Mouse (Mus musculus): Measurements from ENCODE around the gene Ank. TPM values are rescaled to one million over a fixed set of nuclear protein-coding genes. Genes with fewer than 3 reads are reported as not detected.
"Not testable (repeated sequence)": the region's sequence is repeated elsewhere in the genome, so short reads cannot be mapped to it uniquely, and the experiment has no call there.

Gene Ank
- polyA plus RNA-seq, 1 experiment from 2014 or later: 3.1 TPM

- Histone ChIP-seq H3K27ac (no peak overlapping the region), H3K36me3 (no peaks in the 10 kb centered on the region), H3K9me3 (replicated peaks) (no peaks in the 10 kb centered on the region), H3K4me1 (peaks cover 16% of the 10 kb centered on the region), H3K4me3 (no peak overlapping the region), H3K27me3 (ENCODE audit: low read depth, poor library complexity, severe bottlenecking) (no peaks in the 10 kb centered on the region)
- no peak for DNase-seq (ENCODE audit: low spot score)
- 82% methylated on average over 5 of the region's 5 CpGs for WGBS
Observed at GRCm38 (mm10) chr15:27450689-27451088, 15.8 kb upstream of the Ank start.

DNA sequence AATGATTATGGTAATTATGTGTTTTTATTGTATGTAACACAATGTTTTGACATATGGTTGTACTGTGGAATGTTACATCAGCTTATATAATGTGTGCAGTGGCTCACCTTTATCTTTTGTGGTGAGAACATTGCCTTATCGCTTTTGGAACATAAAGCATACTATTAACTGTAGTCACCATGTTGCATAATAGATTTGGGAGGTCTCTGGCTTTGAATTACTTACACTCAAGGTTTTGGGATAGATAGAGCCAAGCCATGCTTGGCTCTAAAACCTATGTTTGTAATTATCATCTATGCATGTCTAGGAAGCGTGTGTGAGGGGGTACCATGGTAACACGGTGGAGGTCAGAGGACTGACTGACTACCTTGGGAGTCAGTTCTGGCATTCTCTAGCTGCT is 14.7 kb upstream of the Ank start:
- Histone ChIP-seq H3K4me3 (no peak overlapping the region), H3K9me3 (replicated peaks) (no peaks in the 10 kb centered on the region), H3K27me3 (ENCODE audit: low read depth, poor library complexity, severe bottlenecking) (no peaks in the 10 kb centered on the region), H3K27ac (no peak overlapping the region), H3K36me3 (no peaks in the 10 kb centered on the region), H3K4me1 (peaks cover 16% of the 10 kb centered on the region)
- WGBS: 87% methylated on average over 3 of the region's 3 CpGs
- no peak for DNase-seq (ENCODE audit: low spot score)

GRCm38 (mm10) chr15:27452496-27452895 is 14.0 kb upstream of the Ank start:
- no peaks in the 10 kb centered on the region for H3K36me3 ChIP-seq
- H3K27ac ChIP-seq: no peak overlapping the region
- H3K27me3 ChIP-seq (ENCODE audit: low read depth, poor library complexity, severe bottlenecking): no peaks in the 10 kb centered on the region
- H3K4me1 ChIP-seq: peaks cover 16% of the 10 kb centered on the region
- DNase-seq (ENCODE audit: low spot score): no peak
- 57% methylated on average over 9 of the region's 9 CpGs for WGBS
- no peaks in the 10 kb centered on the region for H3K9me3 ChIP-seq (replicated peaks)
- H3K4me3 ChIP-seq: no peak overlapping the region

- Histone ChIP-seq H3K27ac (no peak overlapping the region), H3K27me3 (ENCODE audit: low read depth, poor library complexity, severe bottlenecking) (no peaks in the 10 kb centered on the region), H3K9me3 (replicated peaks) (no peaks in the 10 kb centered on the region), H3K4me3 (no peak overlapping the region), H3K36me3 (no peaks in the 10 kb centered on the region), H3K4me1 (peaks cover 17% of the 10 kb centered on the region)
- no peak for DNase-seq (ENCODE audit: low spot score)
- 86% methylated on average over 2 of the region's 2 CpGs for WGBS
Observed at GRCm38 (mm10) chr15:27457001-27457400, 9.5 kb upstream of the Ank start.

- H3K27me3 ChIP-seq (ENCODE audit: low read depth, poor library complexity, severe bottlenecking); DNase-seq (ENCODE audit: low spot score); H3K27ac ChIP-seq; H3K36me3 ChIP-seq; H3K4me3 ChIP-seq; H3K9me3 ChIP-seq (replicated peaks); H3K4me1 ChIP-seq: not testable (repeated sequence)
- 57% methylated on average over 14 of the region's 14 CpGs for WGBS
Observed at GRCm38 (mm10) chr15:27459781-27460180, 6.7 kb upstream of the Ank start.

DNA sequence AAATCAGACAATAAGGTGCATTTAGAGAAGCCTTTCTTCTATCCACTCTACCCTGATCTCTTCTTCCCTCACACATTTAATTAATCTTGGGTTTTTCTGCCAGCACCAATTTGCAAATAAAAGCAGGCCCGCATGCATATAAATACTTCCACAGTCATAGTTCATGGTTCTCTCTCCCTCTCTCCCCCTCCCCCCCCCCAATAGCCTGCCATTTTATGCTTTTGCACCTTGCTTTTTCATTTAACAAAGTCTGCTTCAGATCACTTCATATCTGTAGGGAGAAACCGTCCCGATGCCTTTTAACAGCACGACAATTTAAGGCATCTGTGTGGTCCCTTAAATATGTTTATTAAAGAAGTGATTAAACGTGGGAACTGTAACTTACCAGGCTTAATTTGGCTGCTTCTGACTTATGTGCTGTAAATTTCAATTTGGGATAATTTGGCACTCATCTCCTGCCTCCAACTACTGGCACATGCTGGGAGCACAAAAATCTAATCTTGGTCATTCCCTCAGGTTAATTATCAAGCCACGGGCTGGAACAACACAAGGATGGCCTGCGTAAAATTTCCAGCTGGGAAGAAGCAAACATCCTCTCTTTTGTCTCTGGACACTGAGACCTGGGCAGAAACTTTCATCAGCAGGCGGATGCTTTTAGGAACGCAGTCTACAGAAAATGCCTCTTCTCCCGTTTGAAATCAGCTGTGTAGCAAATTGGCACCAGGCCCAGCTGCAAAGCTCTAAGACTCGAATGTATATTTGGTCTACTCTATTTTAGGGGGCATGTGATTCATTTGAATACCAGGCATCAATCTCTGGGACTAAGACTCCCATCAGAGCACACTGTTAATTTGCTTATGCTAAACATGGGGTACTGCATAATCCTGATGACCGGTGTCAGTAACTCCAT is 4.9 kb upstream of the Ank start:
- Histone ChIP-seq H3K4me1 (peaks cover 7% of the 10 kb centered on the region; the same call in 1 of the 2 replicates), H3K27me3 (ENCODE audit: low read depth, poor library complexity, severe bottlenecking) (no peaks in the 10 kb centered on the region; the same call in 1 of the 2 replicates), H3K4me3 (no peak overlapping the region), H3K27ac (no peak overlapping the region), H3K9me3 (replicated peaks) (no peaks in the 10 kb centered on the region), H3K36me3 (no peaks in the 10 kb centered on the region)
- WGBS: 65% methylated on average over 12 of the region's 12 CpGs
- DNase-seq (ENCODE audit: low spot score): no peak

GRCm38 (mm10) chr15:27463876-27464275 is 2.6 kb upstream of the Ank start:
- no peak for DNase-seq (ENCODE audit: low spot score)
- Histone ChIP-seq H3K27ac (no peak overlapping the region), H3K27me3 (ENCODE audit: low read depth, poor library complexity, severe bottlenecking) (peaks cover 17% of the 10 kb centered on the region), H3K4me1 (peaks cover 17% of the 10 kb centered on the region), H3K4me3 (no peak overlapping the region), H3K36me3 (no peaks in the 10 kb centered on the region), H3K9me3 (replicated peaks) (no peaks in the 10 kb centered on the region)
- WGBS: 93% methylated on average over 13 of the region's 13 CpGs

DNA sequence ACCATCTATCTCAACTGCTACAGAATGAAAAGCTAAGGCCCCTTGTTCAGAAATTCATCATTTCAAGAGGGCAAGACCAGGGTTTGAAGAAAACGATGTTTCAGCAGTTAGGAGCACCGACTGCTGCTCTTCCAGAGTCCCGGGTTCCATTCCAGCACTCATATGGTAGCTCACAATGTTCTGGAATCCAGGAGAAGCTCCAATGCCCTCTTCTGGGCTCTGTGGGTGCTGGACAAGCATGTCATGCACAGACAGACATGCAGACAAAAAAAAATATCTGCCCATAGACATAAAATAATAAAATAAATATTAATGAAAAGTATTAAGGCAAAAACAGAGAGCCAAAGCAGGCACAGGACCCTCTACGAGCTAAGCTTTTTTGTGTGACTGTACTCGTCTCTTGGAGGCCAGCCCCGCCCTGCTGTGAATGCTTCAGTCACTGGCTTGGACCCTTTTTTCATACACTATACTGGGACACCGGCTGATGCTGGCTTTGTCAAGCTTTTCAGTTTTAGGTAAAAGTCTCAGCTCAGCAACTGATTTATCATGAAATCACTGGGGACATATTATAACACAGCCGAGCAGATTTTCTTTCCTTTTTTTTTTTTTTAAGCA is 979 bp upstream of the Ank start:
- Histone ChIP-seq H3K27ac (no peak overlapping the region), H3K4me3 (peak overlapping the region; percentile 78), H3K27me3 (ENCODE audit: low read depth, poor library complexity, severe bottlenecking) (peaks cover 17% of the 10 kb centered on the region), H3K36me3 (no peaks in the 10 kb centered on the region), H3K4me1 (peaks cover 17% of the 10 kb centered on the region), H3K9me3 (replicated peaks) (no peaks in the 10 kb centered on the region)
- DNase-seq (ENCODE audit: low spot score): no peak
- WGBS: 26% methylated on average over 8 of the region's 8 CpGs

DNA sequence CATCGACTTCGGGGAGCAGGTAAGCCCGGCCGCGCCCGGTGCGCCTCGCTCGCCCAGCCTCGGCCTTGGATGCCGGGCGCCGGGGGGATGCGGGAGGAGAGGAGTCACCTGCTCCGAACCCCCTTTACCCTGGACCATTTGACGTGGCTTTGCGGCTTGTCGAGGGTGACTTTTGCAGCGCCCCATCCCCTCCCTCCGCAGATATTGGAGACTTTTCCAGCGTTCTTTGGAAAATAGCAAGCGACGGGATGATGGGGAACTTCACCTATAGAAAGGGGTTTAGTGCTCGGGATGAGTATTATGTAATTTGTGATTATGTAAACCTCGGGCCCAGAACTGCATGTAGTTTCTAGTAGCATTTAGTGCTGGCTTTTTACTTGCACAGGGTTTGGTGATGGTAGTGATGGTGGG is 609 bp downstream of the Ank start:
- H3K4me1 ChIP-seq: peaks cover 13% of the 10 kb centered on the region
- DNase-seq (ENCODE audit: low spot score): no peak
- H3K4me3 ChIP-seq: peak overlapping the region; percentile 78
- peak overlapping the region; percentile 88 for H3K27ac ChIP-seq
- H3K27me3 ChIP-seq (ENCODE audit: low read depth, poor library complexity, severe bottlenecking): peaks cover 17% of the 10 kb centered on the region
- WGBS: 2% methylated on average over 25 of the region's 25 CpGs
- H3K36me3 ChIP-seq: no peaks in the 10 kb centered on the region
- H3K9me3 ChIP-seq (replicated peaks): no peaks in the 10 kb centered on the region

GRCm38 (mm10) chr15:27467641-27468040 is 1.2 kb downstream of the Ank start:
- no peak for DNase-seq (ENCODE audit: low spot score)
- WGBS: 17% methylated on average over 7 of the region's 7 CpGs
- no peak overlapping the region for H3K27ac ChIP-seq

GRCm38 (mm10) chr15:27468822-27469488 is 2.5 kb downstream of the Ank start:
- peaks cover 17% of the 10 kb centered on the region for H3K27me3 ChIP-seq (ENCODE audit: low read depth, poor library complexity, severe bottlenecking)
- no peak overlapping the region for H3K27ac ChIP-seq
- 91% methylated on average over 4 of the region's 4 CpGs for WGBS
- peaks cover 13% of the 10 kb centered on the region for H3K4me1 ChIP-seq
- H3K9me3 ChIP-seq (replicated peaks): no peaks in the 10 kb centered on the region
- H3K4me3 ChIP-seq: no peak overlapping the region
- no peak for DNase-seq (ENCODE audit: low spot score)
- H3K36me3 ChIP-seq: no peaks in the 10 kb centered on the region

More at GRCm38 (mm10) chr15:27467641-27468040, 1.2 kb downstream of the Ank start:
- Histone ChIP-seq H3K9me3 (replicated peaks) (no peaks in the 10 kb centered on the region), H3K27me3 (ENCODE audit: low read depth, poor library complexity, severe bottlenecking) (peaks cover 17% of the 10 kb centered on the region), H3K4me1 (peaks cover 13% of the 10 kb centered on the region), H3K4me3 (peak overlapping the region; percentile 78), H3K36me3 (no peaks in the 10 kb centered on the region)

GRCm38 (mm10) chr15:27470346-27470745 is 3.9 kb downstream of the Ank start:
- 65% methylated on average over 3 of the region's 3 CpGs for WGBS
- not testable (repeated sequence) for H3K4me3 ChIP-seq; DNase-seq (ENCODE audit: low spot score); H3K9me3 ChIP-seq (replicated peaks); H3K27ac ChIP-seq; H3K36me3 ChIP-seq
- Histone ChIP-seq H3K4me1 (peaks cover 12% of the 10 kb centered on the region), H3K27me3 (ENCODE audit: low read depth, poor library complexity, severe bottlenecking) (peaks cover 17% of the 10 kb centered on the region)

DNA sequence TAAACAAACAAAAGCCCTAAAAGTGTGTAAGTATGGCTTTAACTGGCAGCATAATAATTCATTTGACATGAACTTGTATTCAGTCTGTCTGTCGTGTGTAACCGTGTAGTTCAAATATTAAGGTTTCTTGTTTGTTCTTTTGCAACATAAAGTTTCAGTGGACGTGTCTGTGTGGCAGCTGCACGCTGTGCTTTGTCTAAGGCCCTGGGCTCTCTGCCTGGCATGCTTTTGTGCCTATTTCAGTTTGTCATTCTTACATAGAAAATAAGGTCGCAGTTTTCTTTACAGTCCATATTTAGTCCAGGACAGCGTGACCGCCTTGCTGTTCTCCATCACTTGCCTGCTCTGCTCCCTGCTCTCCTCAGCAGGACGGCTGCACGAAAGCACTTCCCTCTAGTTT is 5.8 kb downstream of the Ank start:
- peaks cover 6% of the 10 kb centered on the region for H3K4me1 ChIP-seq
- no peaks in the 10 kb centered on the region for H3K36me3 ChIP-seq
- 88% methylated on average over 9 of the region's 9 CpGs for WGBS
- DNase-seq (ENCODE audit: low spot score): no peak
- peaks cover 12% of the 10 kb centered on the region for H3K27me3 ChIP-seq (ENCODE audit: low read depth, poor library complexity, severe bottlenecking)
- H3K27ac ChIP-seq: no peak overlapping the region
- H3K9me3 ChIP-seq (replicated peaks): no peaks in the 10 kb centered on the region
- H3K4me3 ChIP-seq: no peak overlapping the region

All from limb, embryonic 10.5 days (tissue).